Mouse (Mus musculus): Measurements from ENCODE around the gene Srsf10. TPM values are rescaled to one million over a fixed set of nuclear protein-coding genes. Genes with fewer than 3 reads are reported as not detected.

Gene Srsf10
- total RNA-seq, 2 experiments from 2014 or later = 103 to 120 TPM

DNA sequence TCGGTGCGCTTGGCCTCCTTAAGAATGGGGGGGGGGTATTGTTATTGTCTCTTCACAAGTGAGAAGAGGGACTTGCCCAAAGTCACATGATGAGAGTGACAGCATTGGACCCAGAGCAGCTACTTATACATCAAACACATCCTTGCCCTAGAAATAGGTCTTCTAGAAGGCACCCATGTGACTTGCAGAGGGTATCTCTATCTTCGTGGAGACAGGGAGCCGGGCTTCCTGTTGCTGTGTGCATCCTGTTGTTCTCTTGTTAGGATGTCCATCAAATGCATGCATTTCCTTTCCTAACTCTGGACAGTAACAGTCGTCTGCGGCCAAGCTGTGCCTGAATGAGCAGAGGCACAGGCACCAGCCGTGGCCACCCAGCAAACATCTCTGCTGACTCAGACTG, 56.0 kb downstream of the Srsf10 start:
- no peak for DNase-seq

DNA sequence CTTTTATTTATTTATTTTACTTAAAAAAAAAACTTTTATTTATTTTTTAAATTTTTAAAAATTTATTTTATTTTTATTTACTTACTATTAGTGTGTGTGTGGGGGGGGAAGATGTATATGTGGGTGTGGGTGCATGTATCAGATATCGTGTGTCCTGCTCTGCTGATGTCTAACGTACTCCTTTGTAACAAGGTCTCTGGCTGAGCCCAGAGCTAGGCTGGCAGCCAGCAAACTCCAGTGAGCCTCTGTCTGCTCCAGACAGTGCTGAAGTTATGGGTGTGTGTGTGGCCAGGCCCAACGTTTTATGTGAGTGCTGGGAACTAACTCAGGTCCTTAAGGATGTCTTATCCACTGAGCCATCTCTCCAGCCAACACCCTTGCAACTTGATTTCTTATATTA, 56.6 kb downstream of the Srsf10 start:
- intact Hi-C loops (cut with DNase I) = no loop called here

More for the DNA sequence above, 56.0 kb downstream of the Srsf10 start:
- intact Hi-C loops (cut with DNase I) = no loop called here

DNA sequence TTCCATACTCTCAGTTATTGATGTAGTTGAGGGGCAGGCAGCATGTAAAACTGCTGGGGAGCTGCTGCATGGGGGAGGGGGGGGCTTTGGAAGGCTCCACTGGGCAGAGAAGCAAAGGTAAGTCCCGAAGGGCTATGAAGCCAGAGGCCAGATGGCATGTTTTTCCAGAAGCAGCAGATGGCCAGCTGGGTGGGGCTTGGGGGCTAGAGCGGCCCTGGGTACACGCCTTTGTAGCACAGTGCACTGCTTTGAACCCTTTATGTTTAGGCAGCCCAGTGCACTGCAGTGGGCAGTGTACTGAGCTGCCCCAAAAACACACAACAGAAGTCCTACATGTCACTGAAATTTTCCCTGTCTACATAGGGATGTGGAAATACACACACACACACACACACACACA, 57.3 kb downstream of the Srsf10 start:
- intact Hi-C loops (cut with DNase I) = no loop called here
- peak; percentile 86 for DNase-seq

More for the DNA sequence above, 56.6 kb downstream of the Srsf10 start:
- peak; percentile 53 for DNase-seq

DNA sequence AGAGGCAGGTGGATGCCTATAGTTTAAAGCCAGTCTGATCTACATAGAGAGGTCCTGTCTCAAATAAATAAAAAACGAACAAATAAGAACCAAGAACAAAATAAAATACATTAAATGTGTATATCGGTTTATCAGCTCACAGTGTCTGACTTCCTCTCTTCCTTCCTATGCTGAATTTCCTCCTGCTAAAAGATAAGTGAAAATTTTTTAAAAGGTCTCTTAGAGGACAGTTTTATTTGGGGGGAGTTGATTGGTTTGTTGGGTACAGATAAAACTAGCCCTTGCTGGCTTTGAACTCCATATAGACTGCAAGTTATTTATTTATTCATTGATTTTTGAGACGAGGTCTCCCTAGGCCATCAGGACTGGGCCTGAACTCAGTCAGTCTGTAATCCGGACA, 57.9 kb downstream of the Srsf10 start:
- no peak for DNase-seq
- intact Hi-C loops (cut with DNase I) = no loop called here

DNA sequence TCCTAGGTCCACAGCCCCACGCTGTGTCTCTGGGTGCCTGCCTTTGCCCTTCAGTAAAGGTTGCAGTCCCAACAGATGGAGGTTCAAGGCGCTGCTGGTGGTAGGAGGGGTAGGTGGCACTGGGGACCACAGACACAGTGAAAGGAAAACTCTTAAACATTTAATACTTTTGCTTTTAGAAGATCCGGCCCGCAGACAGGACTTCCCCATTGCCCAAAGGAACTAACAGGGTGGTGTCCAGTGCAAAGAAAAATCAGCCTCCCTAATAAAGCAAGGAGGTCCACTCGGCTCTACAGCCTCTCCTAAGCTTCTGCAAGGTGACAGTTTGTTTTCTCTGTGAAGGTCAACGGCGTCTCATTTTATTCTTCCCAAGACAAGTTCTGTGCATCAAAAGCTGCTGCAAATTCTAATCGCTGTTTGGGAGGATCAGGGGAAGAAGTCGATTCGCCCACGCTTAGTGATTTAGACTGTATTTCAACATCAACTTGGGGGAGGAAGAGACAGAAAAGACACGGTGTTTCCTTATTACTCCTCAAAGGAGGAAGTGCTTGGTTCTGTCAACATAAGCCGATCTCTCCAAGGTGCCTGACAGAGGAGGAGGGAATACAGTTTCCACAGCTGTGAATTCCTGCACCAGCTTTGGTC, 63.2 kb downstream of the Srsf10 start:
- no peak for DNase-seq
- intact Hi-C loops (cut with DNase I) = no loop called here

DNA sequence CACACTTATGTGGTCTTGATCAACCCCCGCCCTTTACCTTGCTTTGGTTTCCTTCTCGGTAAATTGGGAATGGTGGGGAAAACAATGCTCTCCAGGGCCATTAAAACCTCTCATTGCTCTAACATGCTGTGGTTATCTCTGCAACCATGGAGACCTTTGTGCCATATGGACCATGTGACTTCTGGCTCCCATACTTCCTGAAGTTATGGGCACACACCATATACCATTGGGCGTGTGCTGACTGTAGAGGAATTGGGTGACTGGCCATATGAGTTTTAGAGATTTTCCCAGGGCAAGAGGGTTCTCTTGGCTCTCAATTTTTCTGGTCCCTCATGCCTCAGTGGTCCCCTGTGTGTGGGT, 63.7 kb downstream of the Srsf10 start:
- DNase-seq = no peak
- intact Hi-C loops (cut with DNase I) = no loop called here

Other genes with a start within 250 kb of the Srsf10 start
- gene Ifnlr1, start 169.5 kb upstream of the Srsf10 start, total RNA-seq (2021) = under 1 TPM; 0.28 to 0.32 TPM
- gene Il22ra1, start 127.6 kb upstream of the Srsf10 start, total RNA-seq (2021) = under 1 TPM; 0.24 to 0.26 TPM
- gene Myom3, start 96.0 kb upstream of the Srsf10 start, total RNA-seq (2021) = under 1 TPM; 0.81 to 0.86 TPM
- gene Pnrc2, start 18.1 kb downstream of the Srsf10 start, total RNA-seq (2021) = 10 to 100 TPM; 41.1 to 45.2 TPM
- under 1 TPM; 0.12 to 0.16 TPM for gene Cnr2, start 39.6 kb downstream of the Srsf10 start, total RNA-seq (2021)
- gene Fuca1, start 65.0 kb downstream of the Srsf10 start, total RNA-seq (2021) = 10 to 100 TPM; 44.2 to 46.8 TPM
- gene Hmgcl, start 90.7 kb downstream of the Srsf10 start, total RNA-seq (2021) = 10 to 100 TPM; 30.2 to 33.9 TPM
- 10 to 100 TPM; 30.9 to 35.8 TPM for gene Gale, start 108.0 kb downstream of the Srsf10 start, total RNA-seq (2021)
- 100 to 1,000 TPM; 110 to 122 TPM for gene Lypla2, start 116.9 kb downstream of the Srsf10 start, total RNA-seq (2021)
- gene Pithd1, start 131.5 kb downstream of the Srsf10 start, total RNA-seq (2021) = 10 to 100 TPM; 31.0 to 38.1 TPM
- gene Eloa, start 166.0 kb downstream of the Srsf10 start, total RNA-seq (2021) = 10 to 100 TPM; 34.9 to 36.1 TPM
- 100 to 1,000 TPM; 347 to 361 TPM for gene Rpl11, start 197.7 kb downstream of the Srsf10 start, total RNA-seq (2021)